Mouse (Mus musculus): Measurements from ENCODE around the gene Smyd3.
"Not testable (repeated sequence)": the region's sequence is repeated elsewhere in the genome, so short reads cannot be mapped to it uniquely, and the experiment has no call there.

Smyd3 gene

GRCm38 (mm10) chr1:179517713-179518465, at the start of gene Smyd3:
Smyd3 (minus strand) TSS chr1:179518041.
- in situ Hi-C loops (cut with MboI; ENCODE audit: low sequenced_read_pairs), result no loop called here

- in situ Hi-C loops (cut with MboI; ENCODE audit: low sequenced_read_pairs), result no loop called here
Observed at GRCm38 (mm10) chr1:179567558-179567957, 49.7 kb upstream of the Smyd3 start.

DNA sequence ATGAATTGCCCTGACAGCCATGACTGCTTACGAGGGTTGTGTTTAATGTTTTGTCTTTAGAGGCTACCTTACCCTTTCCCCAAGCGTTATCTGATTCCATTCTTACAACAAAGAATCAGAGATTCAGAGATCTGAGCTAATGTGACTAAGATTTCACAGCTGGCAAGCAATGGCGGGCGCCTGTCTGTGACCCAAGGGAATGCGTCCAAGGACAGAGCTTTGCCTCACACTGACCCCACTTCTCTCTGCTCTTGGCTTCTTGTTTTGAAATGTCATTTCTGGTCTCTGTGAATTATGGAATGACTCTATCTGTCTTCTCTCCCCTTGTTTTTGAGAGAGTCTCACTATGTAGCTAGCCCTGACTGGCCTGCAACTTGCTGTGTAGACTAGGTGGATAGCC, 46.1 kb upstream of the Smyd3 start:
- in situ Hi-C loops (cut with MboI; ENCODE audit: low sequenced_read_pairs), result no loop called here

GRCm38 (mm10) chr1:179563211-179563610, 45.4 kb upstream of the Smyd3 start:
- in situ Hi-C loops (cut with MboI; ENCODE audit: low sequenced_read_pairs), result no loop called here

GRCm38 (mm10) chr1:179560845-179561430, 43.1 kb upstream of the Smyd3 start:
- in situ Hi-C loops (cut with MboI; ENCODE audit: low sequenced_read_pairs), result no loop called here

GRCm38 (mm10) chr1:179559446-179560194, 41.8 kb upstream of the Smyd3 start:
- in situ Hi-C loops (cut with MboI; ENCODE audit: low sequenced_read_pairs), result no loop called here

GRCm38 (mm10) chr1:179556921-179557320, 39.1 kb upstream of the Smyd3 start:
- in situ Hi-C loops (cut with MboI; ENCODE audit: low sequenced_read_pairs), result no loop called here

DNA sequence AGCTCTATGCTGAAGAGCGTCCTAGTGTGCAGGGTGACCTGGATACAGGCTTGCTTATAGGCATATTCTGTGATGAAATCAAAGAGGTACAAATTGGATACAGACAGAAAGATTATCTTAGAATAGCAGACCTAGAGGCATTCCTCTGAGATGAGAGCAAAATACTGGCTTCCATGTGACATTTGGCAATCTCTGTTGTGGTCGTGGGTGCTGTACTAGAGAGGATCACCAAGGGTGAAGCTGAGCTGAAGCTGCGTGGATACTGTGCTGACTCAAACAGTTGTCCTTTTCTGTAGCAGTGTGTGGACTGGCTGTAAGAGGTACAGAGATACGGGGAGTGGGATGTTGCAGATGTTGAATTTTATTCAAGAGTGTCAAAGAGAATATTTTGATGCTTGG, 36.1 kb upstream of the Smyd3 start:
- in situ Hi-C loops (cut with MboI; ENCODE audit: low sequenced_read_pairs), result no loop called here

DNA sequence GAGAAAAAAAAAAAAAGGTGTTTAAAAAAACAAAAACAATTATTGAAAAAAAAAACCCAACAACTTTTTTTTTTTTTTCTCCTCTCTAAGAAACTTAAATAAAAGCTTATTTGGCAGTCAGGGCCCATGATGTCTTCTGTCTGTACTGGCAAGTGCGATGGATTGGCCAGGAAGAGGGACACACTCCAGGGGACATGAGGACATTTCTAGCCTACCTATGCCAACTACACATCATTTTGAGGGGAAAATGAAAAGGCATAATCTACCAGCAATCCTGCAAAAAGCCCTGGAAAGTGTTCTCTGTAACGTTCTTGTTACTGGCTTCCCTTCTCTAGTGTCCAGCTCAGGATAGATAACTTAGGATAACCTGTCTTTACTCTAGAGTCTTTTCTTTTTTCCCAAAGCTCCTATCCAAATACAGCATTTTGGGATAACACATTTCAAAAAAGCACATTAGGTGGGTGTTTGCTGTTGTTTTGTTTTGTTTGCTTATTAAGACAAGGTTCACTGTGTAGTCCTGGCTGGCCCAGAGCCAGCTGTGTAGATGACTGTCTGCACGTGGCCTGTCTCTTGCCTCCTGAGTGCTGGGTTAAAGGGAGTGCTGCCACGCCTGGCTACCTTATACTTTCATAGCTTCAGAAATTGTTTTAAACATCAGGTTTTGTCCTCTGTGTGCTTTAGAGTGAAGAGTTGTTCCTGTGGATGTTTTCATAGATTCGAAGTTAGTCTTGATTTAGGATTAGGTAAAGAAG, 35.5 kb upstream of the Smyd3 start:
- in situ Hi-C loops (cut with MboI; ENCODE audit: low sequenced_read_pairs), result no loop called here

GRCm38 (mm10) chr1:179552751-179553150, 34.9 kb upstream of the Smyd3 start:
- in situ Hi-C loops (cut with MboI; ENCODE audit: low sequenced_read_pairs), result no loop called here

- in situ Hi-C loops (cut with MboI; ENCODE audit: low sequenced_read_pairs), result no loop called here
Observed at GRCm38 (mm10) chr1:179551921-179552320, 34.1 kb upstream of the Smyd3 start.

DNA sequence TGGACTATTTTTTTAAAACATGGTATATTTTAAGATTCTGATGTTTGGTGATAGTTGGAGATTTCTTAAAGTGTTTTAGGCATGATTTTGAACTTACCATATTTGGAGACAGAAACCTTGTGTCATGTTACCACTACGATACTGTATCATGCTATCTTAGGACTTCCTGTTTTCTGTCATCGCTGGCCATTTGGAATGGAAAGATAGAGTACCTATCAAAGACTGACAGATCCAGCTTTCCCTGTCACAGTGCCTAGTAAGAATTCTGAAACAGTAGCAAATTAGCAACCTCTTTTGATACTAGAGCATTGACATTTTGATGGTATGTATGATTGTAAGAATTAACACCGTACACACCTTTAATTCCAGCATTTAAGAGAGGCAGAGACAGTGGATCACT, 33.5 kb upstream of the Smyd3 start:
- in situ Hi-C loops (cut with MboI; ENCODE audit: low sequenced_read_pairs), result no loop called here

GRCm38 (mm10) chr1:179548996-179549752, 31.3 kb upstream of the Smyd3 start:
- in situ Hi-C loops (cut with MboI; ENCODE audit: low sequenced_read_pairs), result no loop called here

DNA sequence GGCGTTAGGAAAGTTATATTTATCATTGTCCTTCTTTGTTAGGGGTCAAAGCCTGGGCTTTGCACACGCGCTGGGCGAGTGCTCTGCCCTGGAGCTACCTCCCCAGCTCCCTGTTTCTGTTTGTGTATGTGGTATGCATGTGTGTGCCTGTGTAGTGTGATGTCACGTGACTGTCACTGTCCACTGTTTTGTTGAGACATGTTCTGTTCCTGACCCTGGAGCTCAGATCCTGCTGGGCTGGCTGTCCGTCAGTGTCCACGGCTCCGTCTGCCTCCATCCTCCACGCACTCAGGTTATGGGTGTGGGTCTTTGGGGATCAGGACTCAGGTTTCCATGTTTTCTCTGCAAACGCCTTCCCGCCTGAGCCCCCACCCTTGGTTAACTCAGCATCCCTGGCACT, 30.4 kb upstream of the Smyd3 start:
- in situ Hi-C loops (cut with MboI; ENCODE audit: low sequenced_read_pairs), result no loop called here

- in situ Hi-C loops (cut with MboI; ENCODE audit: low sequenced_read_pairs), result no loop called here
Observed at GRCm38 (mm10) chr1:179547176-179547575, 29.3 kb upstream of the Smyd3 start.

DNA sequence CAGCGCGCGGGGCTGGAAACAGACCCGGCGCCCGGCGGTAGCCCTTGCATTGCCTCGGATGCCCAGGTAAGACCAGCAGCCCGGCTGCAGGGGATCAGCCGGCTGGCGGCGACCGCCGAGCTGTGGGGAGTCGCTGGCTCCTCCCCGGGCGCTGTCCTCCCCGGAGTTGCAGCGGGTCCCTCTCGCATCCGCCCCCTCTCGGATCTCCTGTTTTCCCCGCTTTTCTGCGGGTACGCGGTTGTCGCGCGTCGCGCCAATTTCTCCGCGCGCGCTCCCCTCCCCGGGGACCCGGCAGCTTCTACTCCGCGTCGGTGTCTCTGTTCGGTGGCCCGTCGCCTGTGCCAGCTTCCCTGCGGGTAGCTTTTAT, 28.7 kb upstream of the Smyd3 start:
- in situ Hi-C loops (cut with MboI; ENCODE audit: low sequenced_read_pairs), result no loop called here

GRCm38 (mm10) chr1:179545768-179546550, 28.1 kb upstream of the Smyd3 start, which contains the start of the genes Tfb2m and Cnst:
Tfb2m (minus strand) TSS chr1:179546267.
Cnst (plus strand) TSS chr1:179546370.
- in situ Hi-C loops (cut with MboI; ENCODE audit: low sequenced_read_pairs), result not testable (repeated sequence)

- in situ Hi-C loops (cut with MboI; ENCODE audit: low sequenced_read_pairs), result no loop called here
Observed at GRCm38 (mm10) chr1:179541502-179541901, 23.7 kb upstream of the Smyd3 start.

GRCm38 (mm10) chr1:179539887-179540286, 22.0 kb upstream of the Smyd3 start:
- in situ Hi-C loops (cut with MboI; ENCODE audit: low sequenced_read_pairs), result no loop called here

DNA sequence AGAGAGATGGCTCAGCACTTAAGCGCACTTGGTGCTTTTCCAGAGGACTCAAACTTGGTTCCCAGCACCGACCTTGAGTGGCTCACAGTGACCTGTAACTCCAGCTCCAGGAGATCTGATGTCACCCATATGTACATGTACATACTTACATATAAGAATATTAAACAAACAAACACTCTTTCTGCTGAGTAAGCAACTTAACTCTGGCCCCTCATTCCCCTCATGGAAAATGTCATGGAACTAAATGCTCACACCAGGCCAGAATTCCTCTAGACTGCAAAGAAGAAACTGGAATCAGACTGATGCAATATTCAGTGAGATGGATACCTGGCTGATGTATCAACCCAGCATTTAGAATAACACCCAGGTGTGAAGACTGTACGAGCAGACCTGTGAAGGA, 21.2 kb upstream of the Smyd3 start:
- in situ Hi-C loops (cut with MboI; ENCODE audit: low sequenced_read_pairs), result no loop called here

Data from CH12F3 (cell line).